Mouse (Mus musculus) ES-E14 (cell line): Measurements from ENCODE around the gene Rab23. TPM values are rescaled to one million over a fixed set of nuclear protein-coding genes. Genes with fewer than 3 reads are reported as not detected.

Experiments used
- DNase-seq: peaks from one replicate; pipeline ENCODE4 v3.0.0-alpha.2; 2013; ENCODE audit warnings: low read depth, low spot score
- H3K27ac ChIP-seq: 2 replicates; pipeline ENCODE4 v1.5.1; 2012; ENCODE audit warnings: low read depth, mild to moderate bottlenecking, low read length, moderate library complexity, mixed read lengths; ENCODE audit not compliant: poor library complexity, insufficient read depth, severe bottlenecking
- H3K36me3 ChIP-seq: 2 replicates; pipeline ENCODE4 v1.6.1; 2012; ENCODE audit warnings: mild to moderate bottlenecking, low read length, moderate library complexity, mixed read lengths; ENCODE audit not compliant: control insufficient read depth, poor library complexity, insufficient read depth, severe bottlenecking
- H3K4me1 ChIP-seq, 2 experiments: fragments of 150-350 bp in 1 of 2; sonication (generic) in 1 of 2; 2 replicates each; pipeline ENCODE4 v1.6.1; 2012; ENCODE audit warnings: low read length in 2 of 2, mild to moderate bottlenecking in 1 of 2, mixed read lengths in 1 of 2; ENCODE audit not compliant: control insufficient read depth in 2 of 2, insufficient read depth in 2 of 2, poor library complexity in 1 of 2
- H3K4me3 ChIP-seq, 2 experiments: fragments of 150-350 bp in 1 of 2; sonication (generic) in 1 of 2; 2 replicates each; pipeline ENCODE4 v1.5.1; 2012; ENCODE audit warnings: low read length in 2 of 2, low read depth in 1 of 2, mild to moderate bottlenecking in 1 of 2, mixed read lengths in 1 of 2; ENCODE audit not compliant: insufficient read depth in 1 of 2, poor library complexity in 1 of 2, severe bottlenecking in 1 of 2
- H3K9ac ChIP-seq: 2 replicates; pipeline ENCODE4 v1.6.1; 2012; ENCODE audit warnings: low read depth, mild to moderate bottlenecking, low read length, mixed read lengths; ENCODE audit not compliant: poor library complexity, insufficient read depth, severe bottlenecking
- H3K9me3 ChIP-seq: fragments of 150-350 bp; sonication (generic); 2 replicates; pipeline ENCODE4 v1.6.1; 2012; ENCODE audit warnings: low read depth, mild to moderate bottlenecking, low read length; ENCODE audit not compliant: control insufficient read depth, insufficient read depth
- CHD2 ChIP-seq: IDR thresholded peaks from 2 replicates; pipeline ENCODE4 v1.6.1; 2014; ENCODE audit warnings: mild to moderate bottlenecking, low read depth, low read length, inconsistent platforms
- HCFC1 ChIP-seq: IDR thresholded peaks from 2 replicates; pipeline ENCODE4 v1.6.1; 2012; ENCODE audit warnings: low read length, inconsistent platforms, borderline replicate concordance; ENCODE audit not compliant: insufficient read depth
- MAFK ChIP-seq: IDR thresholded peaks from 2 replicates; pipeline ENCODE4 v1.6.1; 2014; ENCODE audit warnings: mild to moderate bottlenecking, low read depth, low read length, inconsistent platforms; ENCODE audit not compliant: insufficient read depth
- ZC3H11A ChIP-seq: IDR thresholded peaks from 2 replicates; pipeline ENCODE4 v1.6.1; 2012; ENCODE audit warnings: low read depth, mild to moderate bottlenecking, inconsistent platforms, low read length, borderline replicate concordance
- ZNF384 ChIP-seq: IDR thresholded peaks from 2 replicates; pipeline ENCODE4 v1.6.1; 2012; ENCODE audit warnings: low read depth, low read length, inconsistent platforms
- in situ Hi-C, 2 experiments: fragments of 600-800 bp; cut with MboI; formaldehyde crosslinking; loops; one replicate each; pipeline ENCODE4 v1.15.1; 2025; ENCODE audit warnings: low sequenced_read_pairs in 2 of 2, inconsistent platforms in 1 of 2; ENCODE audit not compliant: unreplicated experiment in 2 of 2
- total RNA-seq: library from RNA; depleted of rRNA; stranded (reverse); fragments of 300-350 nt; gene quantifications from 2 replicates; pipeline ENCODE4 v1.2.3, GENCODE M21; 2012; rRNA removed

Gene Rab23
- total RNA-seq, 1 experiment: 20.7 TPM

DNA sequence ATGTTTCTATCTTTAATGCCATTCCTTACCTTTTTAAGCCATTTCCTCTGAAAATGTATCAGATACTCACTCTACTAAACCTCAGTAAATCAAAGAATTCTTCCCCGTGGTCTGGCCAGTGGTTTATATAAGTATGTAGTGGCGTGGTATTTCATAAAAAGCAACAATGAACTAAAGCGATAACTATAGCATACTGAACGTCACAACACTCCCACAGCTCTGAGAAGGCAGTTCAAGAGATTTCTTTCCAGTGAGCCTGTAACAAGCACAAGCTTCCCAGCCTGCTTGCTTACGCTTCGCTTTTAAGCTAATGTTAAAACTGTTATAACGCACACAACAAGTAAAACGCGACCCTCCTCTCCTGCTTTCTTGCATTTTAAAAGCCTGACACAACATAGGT is 52.4 kb downstream of the Rab23 start:
- TF ChIP-seq CHD2 (no peak), MAFK (no peak), ZC3H11A (no peak), HCFC1 (no peak), ZNF384 (no peak)
- Histone ChIP-seq H3K4me3 (no peak overlapping the region), H3K36me3 (peaks cover 23% of the 10 kb centered on the region), H3K27ac (no peak overlapping the region), H3K4me1 (no peaks in the 10 kb centered on the region), H3K9me3 (no peaks in the 10 kb centered on the region), H3K9ac (no peak overlapping the region)
- no peak for DNase-seq
- in situ Hi-C loops: no loop called here

GRCm38 (mm10) chr1:33776175-33776611 is 56.5 kb downstream of the Rab23 start:
- H3K36me3 ChIP-seq: peaks cover 17% of the 10 kb centered on the region

DNA sequence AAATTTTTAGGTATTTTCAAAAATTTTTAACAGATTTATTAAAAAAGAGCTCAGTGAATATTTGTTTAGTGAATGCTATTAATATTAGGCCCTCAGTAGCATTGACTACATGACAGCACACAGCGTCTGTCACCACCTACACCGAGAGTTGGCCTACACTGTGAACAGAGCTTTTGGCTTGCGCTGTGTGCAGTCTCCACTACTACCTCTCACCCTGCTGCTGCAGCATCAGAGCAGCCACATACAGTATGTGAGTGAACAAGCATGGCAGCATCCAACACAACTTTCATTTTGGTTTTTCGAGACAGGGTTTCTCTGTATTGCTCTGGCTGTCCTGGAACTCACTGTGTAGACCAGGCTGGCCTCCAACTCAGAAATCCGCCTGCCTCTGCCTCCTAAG is 64.9 kb downstream of the Rab23 start:
- no peak for DNase-seq
- TF ChIP-seq HCFC1: no peak
- TF ChIP-seq MAFK: no peak
- Histone ChIP-seq H3K36me3 (peaks cover 9% of the 10 kb centered on the region), H3K9ac (no peak overlapping the region), H3K4me3 (no peak overlapping the region), H3K9me3 (no peaks in the 10 kb centered on the region), H3K4me1 (peaks cover 2% of the 10 kb centered on the region in 2 experiments; a peak in 1 of 4 replicates), H3K27ac (no peak overlapping the region; the same call in 1 of the 2 replicates)
- in situ Hi-C loops: no loop called here

More at GRCm38 (mm10) chr1:33776175-33776611, 56.5 kb downstream of the Rab23 start:
- H3K9me3 ChIP-seq: no peaks in the 10 kb centered on the region
- in situ Hi-C loops: no loop called here
- TF ChIP-seq CHD2: no peak
- no peak for TF ChIP-seq ZC3H11A
- TF ChIP-seq HCFC1: no peak
- no peak for TF ChIP-seq ZNF384
- TF ChIP-seq MAFK: no peak
- no peak overlapping the region for H3K4me3 ChIP-seq
- no peak overlapping the region for H3K27ac ChIP-seq
- H3K4me1 ChIP-seq: 0 out of 4 replicates have a peak, but pooled peaks cover 0 to 3% of the 10 kb centered on the region in 2 experiments
- DNase-seq: no peak
- H3K9ac ChIP-seq: no peak overlapping the region

DNA sequence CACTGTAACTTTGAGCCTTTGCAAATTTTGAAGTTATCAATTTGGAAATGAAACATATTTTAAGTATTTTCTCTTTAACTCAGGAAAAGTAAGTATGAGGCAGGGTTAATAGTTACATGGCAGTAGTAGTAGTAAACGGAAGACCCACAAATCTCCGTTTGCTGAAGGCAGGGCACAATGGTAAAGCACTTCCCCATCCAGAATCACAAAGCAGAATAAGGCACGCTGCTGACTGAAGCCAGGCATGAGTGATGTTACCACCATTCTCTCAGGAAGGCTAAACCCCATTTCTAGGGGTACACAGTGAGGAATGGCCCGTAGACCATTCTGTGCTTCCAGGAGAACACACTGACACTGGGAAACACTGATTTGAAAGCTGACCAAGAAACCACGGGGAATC is 68.4 kb downstream of the Rab23 start:
- in situ Hi-C loops: no loop called here
- Histone ChIP-seq H3K27ac (no peak overlapping the region), H3K36me3 (peaks cover 6% of the 10 kb centered on the region), H3K4me3 (no peak overlapping the region), H3K9me3 (no peaks in the 10 kb centered on the region), H3K4me1 (peaks cover 0 to 2% of the 10 kb centered on the region in 2 experiments; a peak in 1 of 4 replicates), H3K9ac (no peak overlapping the region)
- no peak for DNase-seq
- TF ChIP-seq HCFC1 (no peak), ZC3H11A (no peak), MAFK (no peak), CHD2 (no peak), ZNF384 (no peak)

GRCm38 (mm10) chr1:33788493-33788892 is 68.8 kb downstream of the Rab23 start:
- H3K27ac ChIP-seq: no peak overlapping the region
- H3K9ac ChIP-seq: no peak overlapping the region
- in situ Hi-C loops: no loop called here
- peaks cover 0 to 2% of the 10 kb centered on the region in 2 experiments; a peak in 1 of 4 replicates for H3K4me1 ChIP-seq
- no peaks in the 10 kb centered on the region for H3K9me3 ChIP-seq
- H3K36me3 ChIP-seq: peaks cover 4% of the 10 kb centered on the region; the same call in 1 of the 2 replicates
- no peak overlapping the region for H3K4me3 ChIP-seq
- DNase-seq: no peak
- TF ChIP-seq CHD2 (no peak), MAFK (no peak), ZC3H11A (no peak), ZNF384 (no peak), HCFC1 (no peak)

Other genes starting within 250 kb of the Rab23 start
- gene Prim2, start 50.1 kb upstream of the Rab23 start, total RNA-seq: 34.7 and 39.0 TPM in 2 replicates
- gene Bag2, start 37.9 kb downstream of the Rab23 start, total RNA-seq: 5.2 and 14.8 TPM in 2 replicates
- 27.7 and 30.1 TPM in 2 replicates for gene Zfp451, start 94.7 kb downstream of the Rab23 start, total RNA-seq
- gene Bend6, start 187.9 kb downstream of the Rab23 start, total RNA-seq: 0.48 and 0.89 TPM in 2 replicates
- 186 and 247 TPM in 2 replicates for gene Dst, start 188.3 kb downstream of the Rab23 start, total RNA-seq